Mouse (Mus musculus): ENCODE results near the gene Gstp3. TPM values are rescaled to one million over a fixed set of nuclear protein-coding genes. Genes with fewer than 3 reads are reported as not detected.
"Not testable (repeated sequence)": the region's sequence is repeated elsewhere in the genome, so short reads cannot be mapped to it uniquely, and the experiment has no call there.

The Gstp3 gene
- polyA plus RNA-seq, 1 experiment from 2014 or later = 105 TPM

DNA sequence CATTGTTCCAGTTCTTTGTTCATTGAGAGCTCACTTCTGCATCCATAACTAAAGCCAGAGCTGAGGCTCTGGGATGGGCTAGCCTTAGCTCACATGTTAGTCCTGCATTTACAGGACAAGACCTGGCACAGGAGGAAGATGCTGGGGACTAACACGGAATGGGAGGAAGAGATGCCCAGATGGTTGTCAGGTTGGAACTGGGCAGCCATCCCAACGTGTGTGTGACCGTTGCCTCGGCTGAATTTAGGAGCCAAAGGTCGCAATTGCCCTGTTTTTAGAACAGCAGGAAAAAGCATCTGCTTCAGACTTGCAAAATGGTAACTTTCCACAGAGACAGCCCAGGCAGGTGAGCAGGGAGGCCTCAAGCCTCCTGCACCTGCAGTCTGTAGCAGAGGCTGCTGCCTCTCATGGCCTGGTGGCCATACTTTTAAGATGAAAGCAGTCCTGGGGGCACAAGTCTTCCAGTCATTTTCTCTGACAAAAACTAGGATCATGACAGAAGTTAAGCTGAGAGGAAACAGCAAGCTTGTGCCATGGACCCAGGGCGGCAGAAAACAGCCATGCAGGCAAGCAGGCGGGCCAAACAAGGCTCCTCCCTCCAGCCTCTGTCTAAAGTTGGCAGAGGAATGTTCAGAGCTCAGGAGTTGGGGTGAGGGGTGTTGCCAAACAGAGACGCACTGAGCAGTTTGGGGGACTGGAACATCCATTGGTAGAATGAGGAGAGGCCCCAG lies 4.0 kb downstream of the Gstp3 start:
- no peaks in the 10 kb centered on the region for H3K9me3 ChIP-seq (replicated peaks; ENCODE audit: control insufficient read depth, low read length)
- peak overlapping the region; percentile 31 for H3K27ac ChIP-seq (ENCODE audit: low read length)
- ATAC-seq (ENCODE audit: low read depth) = no peak
- no peaks in the 10 kb centered on the region for H3K27me3 ChIP-seq (ENCODE audit: control insufficient read depth, insufficient read depth, low read depth, low read length)
- WGBS (ENCODE audit: insufficient replicate concordance) = 66% methylated on average over 8 of the region's 8 CpGs
- no peak overlapping the region for H3K4me3 ChIP-seq (ENCODE audit: low read depth, low read length)
- H3K36me3 ChIP-seq (ENCODE audit: control insufficient read depth, insufficient read depth) = no peaks in the 10 kb centered on the region
- H3K4me1 ChIP-seq (ENCODE audit: control insufficient read depth, low read depth, low read length) = peaks cover 37% of the 10 kb centered on the region
- no peak overlapping the region for H3K4me2 ChIP-seq (ENCODE audit: low read depth, low read length)
- H3K9ac ChIP-seq (ENCODE audit: low read depth, low read length) = no peak overlapping the region

- Histone ChIP-seq H3K27ac (ENCODE audit: low read length) (no peak overlapping the region), H3K9me3 (replicated peaks; ENCODE audit: control insufficient read depth, low read length) (no peaks in the 10 kb centered on the region), H3K36me3 (ENCODE audit: control insufficient read depth, insufficient read depth) (no peaks in the 10 kb centered on the region), H3K4me3 (ENCODE audit: low read depth, low read length) (no peak overlapping the region), H3K27me3 (ENCODE audit: control insufficient read depth, insufficient read depth, low read depth, low read length) (no peaks in the 10 kb centered on the region), H3K4me1 (ENCODE audit: control insufficient read depth, low read depth, low read length) (peaks cover 32% of the 10 kb centered on the region), H3K4me2 (ENCODE audit: low read depth, low read length) (no peak overlapping the region), H3K9ac (ENCODE audit: low read depth, low read length) (no peak overlapping the region)
- no peak for ATAC-seq (ENCODE audit: low read depth)
- 64% methylated on average over 5 of the region's 5 CpGs for WGBS (ENCODE audit: insufficient replicate concordance)
Observed at GRCm38 (mm10) chr19:4054613-4055012, 4.8 kb downstream of the Gstp3 start.

GRCm38 (mm10) chr19:4052516-4053030 lies 6.8 kb downstream of the Gstp3 start:
- ATAC-seq (ENCODE audit: low read depth) = no peak
- no peaks in the 10 kb centered on the region for H3K27me3 ChIP-seq (ENCODE audit: control insufficient read depth, insufficient read depth, low read depth, low read length)
- no peak overlapping the region for H3K9ac ChIP-seq (ENCODE audit: low read depth, low read length)
- H3K4me2 ChIP-seq (ENCODE audit: low read depth, low read length) = no peak overlapping the region
- H3K4me3 ChIP-seq (ENCODE audit: low read depth, low read length) = no peak overlapping the region
- 60% methylated on average over 5 of the region's 5 CpGs for WGBS (ENCODE audit: insufficient replicate concordance)
- no peak overlapping the region for H3K27ac ChIP-seq (ENCODE audit: low read length)
- no peaks in the 10 kb centered on the region for H3K9me3 ChIP-seq (replicated peaks; ENCODE audit: control insufficient read depth, low read length)
- H3K4me1 ChIP-seq (ENCODE audit: control insufficient read depth, low read depth, low read length) = peaks cover 17% of the 10 kb centered on the region
- no peaks in the 10 kb centered on the region for H3K36me3 ChIP-seq (ENCODE audit: control insufficient read depth, insufficient read depth)

DNA sequence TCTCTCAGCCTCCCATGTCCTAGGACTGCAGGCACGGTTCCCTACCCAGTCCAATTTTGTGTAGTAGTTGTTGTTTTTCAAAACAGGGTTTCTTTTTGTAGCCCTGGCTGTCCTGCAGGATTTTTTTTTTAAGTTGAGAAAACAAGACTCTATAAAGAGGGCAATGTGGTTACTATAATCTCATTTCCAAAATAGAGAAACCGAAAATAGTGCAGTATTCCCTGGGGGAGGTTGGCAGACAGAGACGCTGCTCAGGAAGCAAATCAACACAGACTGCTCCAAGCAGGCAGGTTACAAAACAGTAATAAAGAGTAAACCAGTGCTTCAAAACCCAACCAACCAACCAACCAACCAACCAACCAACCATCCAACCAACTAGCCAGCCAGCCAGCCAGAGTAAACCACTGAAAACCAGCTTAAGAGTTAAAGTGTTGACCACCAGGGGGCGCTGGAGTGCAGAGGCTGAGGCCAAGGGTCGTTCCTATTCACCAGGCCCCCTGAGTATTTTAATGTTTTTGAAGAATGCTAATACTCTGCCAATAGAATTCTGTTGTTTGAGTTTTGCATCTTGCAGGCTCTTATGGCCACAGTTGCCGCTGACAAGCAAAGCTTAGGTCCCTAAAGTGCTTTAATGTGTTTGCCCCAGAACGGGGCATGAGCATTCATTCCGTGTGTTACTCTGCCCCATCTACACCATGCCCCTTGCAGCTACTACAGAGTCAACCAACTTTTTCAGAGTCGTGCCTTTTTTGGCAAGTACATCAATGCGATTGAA lies 7.4 kb downstream of the Gstp3 start:
- 47% methylated on average over 10 of the region's 10 CpGs for WGBS (ENCODE audit: insufficient replicate concordance)
- no peaks in the 10 kb centered on the region for H3K9me3 ChIP-seq (replicated peaks; ENCODE audit: control insufficient read depth, low read length)
- no peaks in the 10 kb centered on the region for H3K36me3 ChIP-seq (ENCODE audit: control insufficient read depth, insufficient read depth)
- H3K27me3 ChIP-seq (ENCODE audit: control insufficient read depth, insufficient read depth, low read depth, low read length) = no peaks in the 10 kb centered on the region
- ATAC-seq (ENCODE audit: low read depth) = no peak
- H3K4me3 ChIP-seq (ENCODE audit: low read depth, low read length) = no peak overlapping the region
- no peak overlapping the region for H3K4me2 ChIP-seq (ENCODE audit: low read depth, low read length)
- no peak overlapping the region for H3K27ac ChIP-seq (ENCODE audit: low read length)
- H3K4me1 ChIP-seq (ENCODE audit: control insufficient read depth, low read depth, low read length) = peaks cover 20% of the 10 kb centered on the region
- H3K9ac ChIP-seq (ENCODE audit: low read depth, low read length) = no peak overlapping the region

- H3K4me1 ChIP-seq (ENCODE audit: control insufficient read depth, low read depth, low read length) = peaks cover 28% of the 10 kb centered on the region
- H3K4me3 ChIP-seq (ENCODE audit: low read depth, low read length) = no peak overlapping the region
- no peak overlapping the region for H3K4me2 ChIP-seq (ENCODE audit: low read depth, low read length)
- no peaks in the 10 kb centered on the region for H3K9me3 ChIP-seq (replicated peaks; ENCODE audit: control insufficient read depth, low read length)
- no peak overlapping the region for H3K9ac ChIP-seq (ENCODE audit: low read depth, low read length)
- H3K27me3 ChIP-seq (ENCODE audit: control insufficient read depth, insufficient read depth, low read depth, low read length) = no peaks in the 10 kb centered on the region
- WGBS (ENCODE audit: insufficient replicate concordance) = 89% methylated on average over 5 of the region's 5 CpGs
- no peak overlapping the region for H3K27ac ChIP-seq (ENCODE audit: low read length)
- ATAC-seq (ENCODE audit: low read depth) = no peak
- no peaks in the 10 kb centered on the region for H3K36me3 ChIP-seq (ENCODE audit: control insufficient read depth, insufficient read depth)
Observed at GRCm38 (mm10) chr19:4051016-4051415, 8.4 kb downstream of the Gstp3 start.

DNA sequence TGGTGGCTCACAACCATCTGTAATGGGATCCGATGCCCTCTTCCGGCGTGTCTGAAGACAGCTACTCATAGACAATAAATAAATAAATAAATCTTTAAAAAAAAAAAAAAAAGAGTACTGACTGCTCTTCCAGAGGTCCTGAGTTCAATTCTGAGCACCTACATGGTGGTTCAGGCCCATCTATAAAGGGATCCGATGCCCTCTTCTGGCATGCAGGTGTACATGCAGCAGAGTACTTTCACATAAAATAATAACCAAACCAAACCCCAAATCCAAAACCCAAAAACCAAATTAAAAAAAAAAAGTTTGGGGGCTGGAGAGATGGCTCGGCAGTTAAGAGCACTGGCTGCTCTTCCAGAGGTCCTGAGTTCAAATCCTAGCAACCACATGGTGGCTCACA lies 10.3 kb downstream of the Gstp3 start:
- ATAC-seq (ENCODE audit: low read depth); H3K36me3 ChIP-seq (ENCODE audit: control insufficient read depth, insufficient read depth); H3K9ac ChIP-seq (ENCODE audit: low read depth, low read length); H3K4me2 ChIP-seq (ENCODE audit: low read depth, low read length); H3K9me3 ChIP-seq (replicated peaks; ENCODE audit: control insufficient read depth, low read length); H3K4me3 ChIP-seq (ENCODE audit: low read depth, low read length); H3K27me3 ChIP-seq (ENCODE audit: control insufficient read depth, insufficient read depth, low read depth, low read length); H3K27ac ChIP-seq (ENCODE audit: low read length): not testable (repeated sequence)
- peaks cover 36% of the 10 kb centered on the region for H3K4me1 ChIP-seq (ENCODE audit: control insufficient read depth, low read depth, low read length)
- 68% methylated on average over 5 of the region's 5 CpGs for WGBS (ENCODE audit: insufficient replicate concordance)

GRCm38 (mm10) chr19:4047859-4048258 lies 11.5 kb downstream of the Gstp3 start:
- Histone ChIP-seq H3K9me3 (replicated peaks; ENCODE audit: control insufficient read depth, low read length) (no peaks in the 10 kb centered on the region), H3K4me1 (ENCODE audit: control insufficient read depth, low read depth, low read length) (peaks cover 38% of the 10 kb centered on the region), H3K27ac (ENCODE audit: low read length) (no peak overlapping the region), H3K36me3 (ENCODE audit: control insufficient read depth, insufficient read depth) (no peaks in the 10 kb centered on the region), H3K9ac (ENCODE audit: low read depth, low read length) (no peak overlapping the region), H3K4me2 (ENCODE audit: low read depth, low read length) (peak overlapping the region; percentile 66; the same call in 1 of the 2 replicates), H3K4me3 (ENCODE audit: low read depth, low read length) (peak overlapping the region; percentile 38; the same call in 1 of the 2 replicates), H3K27me3 (ENCODE audit: control insufficient read depth, insufficient read depth, low read depth, low read length) (no peaks in the 10 kb centered on the region)
- WGBS (ENCODE audit: insufficient replicate concordance) = 10% methylated on average over 4 of the region's 4 CpGs
- ATAC-seq (ENCODE audit: low read depth) = no peak

- Histone ChIP-seq H3K4me3 (ENCODE audit: low read depth, low read length) (peak overlapping the region; percentile 38), H3K27me3 (ENCODE audit: control insufficient read depth, insufficient read depth, low read depth, low read length) (no peaks in the 10 kb centered on the region), H3K9me3 (replicated peaks; ENCODE audit: control insufficient read depth, low read length) (no peaks in the 10 kb centered on the region), H3K36me3 (ENCODE audit: control insufficient read depth, insufficient read depth) (no peaks in the 10 kb centered on the region), H3K4me2 (ENCODE audit: low read depth, low read length) (peak overlapping the region; percentile 66), H3K27ac (ENCODE audit: low read length) (peak overlapping the region; percentile 98), H3K4me1 (ENCODE audit: control insufficient read depth, low read depth, low read length) (peaks cover 35% of the 10 kb centered on the region), H3K9ac (ENCODE audit: low read depth, low read length) (peak overlapping the region; percentile 42)
- ATAC-seq (ENCODE audit: low read depth) = peak; percentile 79
- 27% methylated on average over 8 of the region's 8 CpGs for WGBS (ENCODE audit: insufficient replicate concordance)
Observed at GRCm38 (mm10) chr19:4046866-4047254, 12.5 kb downstream of the Gstp3 start.
